Mouse (Mus musculus) heart, postnatal 0 days (tissue): ENCODE data around the gene Gabpb1.

Experiments
- CTCF ChIP-seq: IDR thresholded peaks from 2 replicates; pipeline ENCODE4 v1.5.1; 2016; ENCODE audit warnings: antibody characterized with exemption, control low read depth, low read depth
- EP300 ChIP-seq: IDR thresholded peaks from 2 replicates; pipeline ENCODE4 v1.6.1; 2016; ENCODE audit warnings: antibody characterized with exemption, low read depth

GRCm38 (mm10) chr2:126596347-126597072 lies 79.6 kb downstream of the Gabpb1 start:
- TF ChIP-seq EP300: no peak
- no peak for TF ChIP-seq CTCF
